Mouse (Mus musculus): ENCODE measurements around the gene Nr1i3. TPM values are rescaled to one million over a fixed set of nuclear protein-coding genes. Genes with fewer than 3 reads are reported as not detected.
A peak's percentile ranks its signal among the peaks of the same experiment; 100 is the strongest.

Nr1i3 gene
- polyA plus RNA-seq (2012; rRNA removed) = 0.10 and 0.17 TPM in 2 replicates

DNA sequence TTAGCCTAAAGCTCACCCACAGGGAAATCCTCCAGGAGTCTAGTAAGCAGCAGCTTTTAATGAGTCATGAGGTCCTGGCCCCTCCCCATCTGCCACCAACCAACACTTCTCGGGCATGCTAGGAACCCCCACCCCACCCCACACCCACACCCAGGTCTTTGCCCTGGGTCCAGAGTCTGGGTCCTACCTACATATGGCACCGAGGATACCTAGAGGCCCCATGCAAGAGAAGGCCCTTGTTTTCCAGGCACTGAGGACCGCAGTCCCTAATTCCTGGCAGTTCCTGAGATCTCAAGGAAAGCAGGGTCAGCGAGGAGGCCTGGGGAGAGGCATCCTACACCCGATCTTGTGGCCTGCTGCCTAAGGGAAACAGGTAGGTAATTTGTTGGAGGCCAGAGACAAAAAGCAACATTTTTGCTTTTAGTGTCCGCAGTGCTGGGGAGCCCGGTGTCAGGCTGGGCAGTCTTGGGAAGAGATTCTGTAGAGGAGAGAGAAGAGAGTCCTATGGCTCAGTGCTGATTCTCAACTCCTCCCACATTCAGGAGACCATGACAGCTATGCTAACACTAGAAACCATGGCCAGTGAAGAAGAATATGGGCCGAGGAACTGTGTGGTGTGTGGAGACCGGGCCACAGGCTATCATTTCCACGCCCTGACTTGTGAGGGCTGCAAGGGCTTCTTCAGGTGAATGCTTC lies at the start of gene Nr1i3:
Nr1i3 (plus strand) TSS at position 170 of the 696 bp plus-strand sequence.
- DNase-seq (ENCODE audit: extremely low spot score in 1 of 2, low spot score in 1 of 2) = no peak

GRCm38 (mm10) chr1:171164258-171164657 lies 49.5 kb upstream of the Nr1i3 start:
- DNase-seq (ENCODE audit: extremely low spot score in 1 of 2, low spot score in 1 of 2) = no peak

GRCm38 (mm10) chr1:171165629-171166345 lies 48.0 kb upstream of the Nr1i3 start:
- DNase-seq (ENCODE audit: extremely low spot score in 1 of 2, low spot score in 1 of 2) = no peak

DNA sequence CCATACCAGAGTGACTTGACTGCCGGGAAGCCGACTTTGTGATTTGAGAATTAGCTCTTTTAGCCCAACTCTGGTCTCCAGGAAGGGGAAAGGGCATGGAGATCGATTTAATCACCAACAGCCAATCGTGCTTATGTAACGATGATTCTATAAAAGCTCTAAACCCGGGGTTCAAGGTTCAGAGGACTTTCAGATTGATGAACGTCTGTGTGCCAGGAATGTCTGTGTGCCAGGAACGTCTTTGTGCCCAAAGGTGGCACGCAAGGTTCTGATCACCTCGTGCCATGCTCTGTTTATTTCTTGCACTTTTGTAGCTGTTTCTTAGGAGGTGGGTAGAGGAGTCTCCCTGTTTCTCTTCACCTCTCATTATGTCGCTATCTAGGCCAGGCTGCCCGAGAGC lies 44.9 kb upstream of the Nr1i3 start:
- DNase-seq (ENCODE audit: extremely low spot score in 1 of 2, low spot score in 1 of 2) = no peak

DNA sequence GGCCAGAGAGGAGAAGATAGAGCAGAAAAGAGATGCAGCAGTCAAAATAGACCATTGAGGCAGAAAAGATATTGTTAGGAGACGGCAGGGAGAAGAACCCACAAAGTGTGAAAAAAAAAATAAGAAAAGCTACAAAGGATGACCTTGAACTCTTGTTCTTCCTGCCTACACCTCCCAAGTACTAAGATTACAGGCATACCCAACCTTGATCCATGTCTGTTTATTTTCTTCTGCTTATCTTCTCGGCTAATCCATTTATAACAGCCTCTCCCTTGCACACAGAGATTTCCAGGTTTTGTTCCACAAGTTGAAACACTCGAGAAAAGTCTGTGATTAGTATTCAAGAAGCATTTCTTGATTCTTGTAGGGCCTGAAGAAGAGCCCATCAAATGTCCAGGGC lies 43.9 kb upstream of the Nr1i3 start:
- no peak for DNase-seq (ENCODE audit: extremely low spot score in 1 of 2, low spot score in 1 of 2)

GRCm38 (mm10) chr1:171171138-171171537 lies 42.6 kb upstream of the Nr1i3 start:
- no peak for DNase-seq (ENCODE audit: extremely low spot score in 1 of 2, low spot score in 1 of 2)

DNA sequence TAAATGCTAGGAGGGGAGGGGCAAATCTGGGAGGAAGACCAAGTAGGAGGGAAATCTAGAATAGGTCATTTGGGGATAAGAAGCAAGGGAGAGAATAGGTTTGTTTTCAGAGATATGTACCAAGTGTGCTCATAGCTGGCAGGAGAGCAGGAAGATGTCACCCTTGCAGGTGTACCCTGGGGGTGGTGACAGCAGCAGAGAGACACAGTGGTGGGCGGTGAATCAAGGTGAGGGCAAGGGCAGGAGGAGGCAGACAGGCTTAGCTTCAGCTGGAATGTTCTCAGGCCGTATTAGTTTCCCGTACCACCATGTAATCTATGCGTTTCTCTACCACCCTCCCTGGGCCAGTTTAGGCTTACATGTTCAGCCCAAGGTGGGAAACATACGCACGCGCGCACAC lies 41.0 kb upstream of the Nr1i3 start:
- no peak for DNase-seq (ENCODE audit: extremely low spot score in 1 of 2, low spot score in 1 of 2)

DNA sequence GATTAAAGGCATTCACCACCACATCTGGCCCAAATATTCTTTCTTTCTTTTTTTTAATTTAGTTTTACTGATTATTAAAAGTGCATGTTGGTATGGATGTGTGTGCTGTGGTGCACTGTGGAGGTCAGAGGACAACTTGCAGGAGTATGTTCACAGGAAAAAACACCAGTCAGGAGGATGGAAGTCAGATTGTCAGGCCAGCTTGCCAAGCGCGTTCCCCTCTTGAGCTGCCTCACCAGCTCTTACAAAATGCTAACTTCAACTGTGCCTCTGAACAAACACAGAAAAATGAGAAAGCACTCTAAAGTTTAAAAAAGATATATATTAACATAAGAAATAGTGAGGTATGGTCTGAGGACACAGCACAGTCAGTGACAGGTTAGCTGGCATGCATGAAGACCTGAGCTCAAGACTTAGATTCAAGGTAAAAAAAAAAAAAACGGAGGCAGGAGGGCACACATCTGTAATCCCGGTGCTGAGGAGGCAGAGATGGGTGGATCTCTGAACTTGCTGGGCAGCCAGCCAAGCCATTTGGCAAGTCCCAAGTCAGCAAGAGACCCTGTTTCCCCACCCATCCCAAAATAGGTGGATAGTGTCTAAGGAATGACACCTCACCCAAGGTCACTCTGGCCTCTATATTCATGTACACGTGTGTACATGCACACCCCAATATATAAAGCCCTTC lies 34.1 kb upstream of the Nr1i3 start:
- no peak for DNase-seq (ENCODE audit: extremely low spot score in 1 of 2, low spot score in 1 of 2)

DNA sequence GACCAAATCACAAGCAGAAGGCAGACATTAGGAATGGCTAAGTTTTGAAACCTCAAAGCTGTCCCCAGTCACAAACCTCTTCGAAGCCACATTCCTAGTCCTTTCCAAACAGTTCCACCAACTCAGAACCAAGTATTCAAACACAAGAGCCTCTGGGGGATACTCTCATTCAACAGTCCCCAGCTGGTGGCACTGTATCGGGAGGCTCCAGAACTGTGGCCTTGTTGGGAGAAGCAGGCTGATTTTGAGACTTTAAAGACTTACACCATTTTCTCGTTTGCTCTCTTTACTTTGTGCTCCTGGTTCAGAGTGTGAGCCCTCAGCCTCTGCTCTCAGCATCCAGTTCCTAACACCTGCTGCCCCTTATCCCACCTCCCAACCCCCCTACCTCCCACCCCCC lies 30.7 kb upstream of the Nr1i3 start:
- DNase-seq (ENCODE audit: extremely low spot score in 1 of 2, low spot score in 1 of 2) = no peak

DNA sequence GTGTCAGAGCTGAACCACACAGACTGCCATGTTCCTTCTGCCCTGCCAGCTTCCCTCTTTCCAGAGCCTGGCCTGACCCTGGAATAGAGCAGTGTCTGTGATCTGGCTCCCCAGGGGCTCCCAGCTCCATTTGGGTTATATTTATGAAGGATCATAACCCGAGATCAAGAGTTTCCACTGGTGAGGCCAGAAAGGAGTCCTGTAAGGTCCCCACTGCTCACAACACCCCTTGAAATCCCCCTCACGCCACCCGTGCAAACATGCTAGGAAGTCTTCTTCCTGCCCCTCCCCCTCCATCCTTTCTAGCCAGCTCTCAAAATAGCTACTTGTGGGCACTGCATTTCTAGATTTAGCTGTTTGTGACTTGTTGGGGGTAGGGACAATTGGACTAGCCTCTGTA lies 30.1 kb upstream of the Nr1i3 start:
- no peak for DNase-seq (ENCODE audit: extremely low spot score in 1 of 2, low spot score in 1 of 2)

- DNase-seq (ENCODE audit: extremely low spot score in 1 of 2, low spot score in 1 of 2) = no peak
Observed at GRCm38 (mm10) chr1:171184314-171184713, 29.5 kb upstream of the Nr1i3 start.

GRCm38 (mm10) chr1:171185655-171186054 lies 28.1 kb upstream of the Nr1i3 start:
- no peak for DNase-seq (ENCODE audit: extremely low spot score in 1 of 2, low spot score in 1 of 2)

- no peak for DNase-seq (ENCODE audit: extremely low spot score in 1 of 2, low spot score in 1 of 2)
Observed at GRCm38 (mm10) chr1:171187851-171188700, 25.7 kb upstream of the Nr1i3 start.

- no peak for DNase-seq (ENCODE audit: extremely low spot score in 1 of 2, low spot score in 1 of 2)
Observed at GRCm38 (mm10) chr1:171189046-171189445, 24.7 kb upstream of the Nr1i3 start.

GRCm38 (mm10) chr1:171189476-171190114 lies 24.2 kb upstream of the Nr1i3 start:
- no peak for DNase-seq (ENCODE audit: extremely low spot score in 1 of 2, low spot score in 1 of 2)

DNA sequence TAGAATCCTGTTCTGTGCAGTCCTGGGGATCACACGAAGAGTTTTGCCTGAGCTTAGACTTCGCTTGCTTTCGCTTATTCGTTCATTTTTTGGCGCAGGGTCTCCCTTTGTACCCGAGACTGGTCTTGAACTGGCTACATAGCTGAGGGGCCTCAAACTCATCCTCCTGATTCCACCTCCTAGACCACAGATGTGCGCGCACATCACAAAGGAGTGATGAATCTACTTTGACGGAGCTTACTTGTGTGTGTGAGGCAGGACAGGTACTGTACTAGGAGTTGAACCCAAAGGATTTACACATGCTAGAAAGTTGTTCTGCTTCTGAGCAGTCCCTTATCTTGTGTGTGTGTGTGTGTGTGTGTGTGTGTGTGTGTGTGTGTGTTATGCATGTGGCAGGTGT lies 22.9 kb upstream of the Nr1i3 start:
- DNase-seq (ENCODE audit: extremely low spot score in 1 of 2, low spot score in 1 of 2) = no peak

- peak in 1 of 2 experiments; percentile 39 for DNase-seq (ENCODE audit: extremely low spot score in 1 of 2, low spot score in 1 of 2)
Observed at GRCm38 (mm10) chr1:171192283-171192682, 21.5 kb upstream of the Nr1i3 start.

- no peak for DNase-seq (ENCODE audit: extremely low spot score in 1 of 2, low spot score in 1 of 2)
Observed at GRCm38 (mm10) chr1:171193093-171193840, 20.5 kb upstream of the Nr1i3 start.
